Mouse (Mus musculus) E14TG2a.4 (cell line): ENCODE results near the gene Kdm2b.

ENCODE experiments used
- CTCF ChIP-seq: conservative IDR thresholded peaks from 2 replicates; pipeline ENCODE4 v1.5.1; 2014; ENCODE audit warnings: low read length
- NANOG ChIP-seq: IDR thresholded peaks from 2 replicates; pipeline ENCODE4 v1.6.1; 2014; ENCODE audit warnings: borderline replicate concordance, low read length, mixed read lengths

DNA sequence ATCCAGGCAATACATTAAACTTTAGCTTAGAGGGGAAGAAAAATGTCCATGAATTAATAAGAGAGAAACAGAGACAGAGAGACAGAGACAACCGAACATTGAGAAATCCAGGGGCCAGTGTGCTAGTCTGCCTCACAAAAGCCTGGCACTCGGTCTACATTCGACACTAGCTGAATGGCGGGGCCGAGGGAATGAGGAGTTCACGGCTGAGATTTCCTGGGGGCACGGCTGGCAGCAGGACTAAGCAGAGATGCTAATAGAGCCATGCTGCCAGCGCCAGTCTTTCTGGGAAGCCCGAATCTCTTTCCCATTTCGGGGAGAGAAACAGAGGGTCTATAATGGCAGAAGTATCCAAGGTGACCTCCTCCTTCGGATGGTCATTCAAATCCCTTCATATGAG is 30.2 kb downstream of the Kdm2b start:
- TF ChIP-seq CTCF (no peak), NANOG (no peak)
